Mouse (Mus musculus): ENCODE measurements around the gene Cyb5rl. TPM values are rescaled to one million over a fixed set of nuclear protein-coding genes. Genes with fewer than 3 reads are reported as not detected.

The Cyb5rl gene
- polyA plus RNA-seq, 1 experiment, result 4.8 TPM

GRCm38 (mm10) chr4:107135663-107136062 lies 68.9 kb downstream of the Cyb5rl start:
- Histone ChIP-seq H3K4me1 (ENCODE audit: control insufficient read depth, insufficient read depth, low read length) (no peaks in the 10 kb centered on the region), H3K36me3 (ENCODE audit: control insufficient read depth, insufficient read depth, low read length, poor library complexity, severe bottlenecking) (no peaks in the 10 kb centered on the region), H3K4me3 (ENCODE audit: low read depth, low read length) (no peak overlapping the region), H3K9ac (ENCODE audit: low read depth, poor library complexity, severe bottlenecking) (no peak overlapping the region), H3K9me3 (replicated peaks; ENCODE audit: control insufficient read depth, insufficient read depth, low read length, poor library complexity, severe bottlenecking) (no peaks in the 10 kb centered on the region), H3K27me3 (ENCODE audit: control insufficient read depth, insufficient read depth, low read length, poor library complexity, severe bottlenecking) (no peaks in the 10 kb centered on the region), H3K27ac (ENCODE audit: insufficient read depth, low read length) (no peak overlapping the region)
- no peak for TF ChIP-seq POLR2A (IDR thresholded peaks at IDR 0.05; ENCODE audit: insufficient read depth, low read length)
- TF ChIP-seq CTCF (IDR thresholded peaks at IDR 0.05; ENCODE audit: low read depth, low read length), result no peak
- no peak for TF ChIP-seq EP300 (IDR thresholded peaks at IDR 0.05; ENCODE audit: insufficient read depth, low read depth, low read length)

DNA sequence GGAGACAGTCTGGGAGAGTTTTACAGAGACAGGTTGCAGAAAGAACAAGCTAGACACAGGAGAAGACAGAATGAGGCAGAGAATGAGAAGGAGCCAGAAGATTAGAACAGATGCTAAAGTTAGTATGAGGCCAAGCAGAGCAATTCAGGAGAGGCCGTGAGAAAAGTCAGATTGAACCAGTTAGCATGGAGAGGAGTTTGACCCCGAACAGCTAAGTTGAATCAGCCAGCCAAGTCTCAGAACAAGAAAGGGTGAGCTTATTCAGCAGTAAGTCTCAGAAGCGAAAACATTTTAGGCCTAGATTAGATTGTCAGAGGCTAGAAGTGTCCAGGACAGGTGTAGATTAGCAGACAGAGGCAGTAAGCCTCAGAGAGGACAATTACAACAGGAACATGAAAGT lies 69.7 kb downstream of the Cyb5rl start:
- TF ChIP-seq CTCF (IDR thresholded peaks at IDR 0.05; ENCODE audit: low read depth, low read length) (no peak), EP300 (IDR thresholded peaks at IDR 0.05; ENCODE audit: insufficient read depth, low read depth, low read length) (no peak), POLR2A (IDR thresholded peaks at IDR 0.05; ENCODE audit: insufficient read depth, low read length) (no peak)
- Histone ChIP-seq H3K4me1 (ENCODE audit: control insufficient read depth, insufficient read depth, low read length) (no peaks in the 10 kb centered on the region), H3K9ac (ENCODE audit: low read depth, poor library complexity, severe bottlenecking) (no peak overlapping the region), H3K27ac (ENCODE audit: insufficient read depth, low read length) (no peak overlapping the region), H3K9me3 (replicated peaks; ENCODE audit: control insufficient read depth, insufficient read depth, low read length, poor library complexity, severe bottlenecking) (no peaks in the 10 kb centered on the region), H3K27me3 (ENCODE audit: control insufficient read depth, insufficient read depth, low read length, poor library complexity, severe bottlenecking) (no peaks in the 10 kb centered on the region), H3K4me3 (ENCODE audit: low read depth, low read length) (no peak overlapping the region), H3K36me3 (ENCODE audit: control insufficient read depth, insufficient read depth, low read length, poor library complexity, severe bottlenecking) (no peaks in the 10 kb centered on the region)

Other genes with a start within 250 kb of the Cyb5rl start
- 245 and 248 TPM in 2 replicates for gene Ssbp3, start 156.3 kb upstream of the Cyb5rl start, polyA plus RNA-seq (2011; ENCODE audit: insufficient read depth, insufficient read length, low read depth, missing spikeins)
- 59.2 and 63.7 TPM in 2 replicates for gene Mrpl37, start 120 bp upstream of the Cyb5rl start, polyA plus RNA-seq (2011; ENCODE audit: insufficient read depth, insufficient read length, low read depth, missing spikeins)
- gene Cdcp2, start 29.9 kb downstream of the Cyb5rl start, polyA plus RNA-seq (2011; ENCODE audit: insufficient read depth, insufficient read length, low read depth, missing spikeins), result not detected in 2 replicates
- 146 and 149 TPM in 2 replicates for gene Tmem59, start 111.4 kb downstream of the Cyb5rl start, polyA plus RNA-seq (2011; ENCODE audit: insufficient read depth, insufficient read length, low read depth, missing spikeins)
- 15.7 and 38.3 TPM in 2 replicates for gene Tceanc2, start 112.1 kb downstream of the Cyb5rl start, polyA plus RNA-seq (2011; ENCODE audit: insufficient read depth, insufficient read length, low read depth, missing spikeins)
- not detected in 2 replicates for gene Ldlrad1, start 142.2 kb downstream of the Cyb5rl start, polyA plus RNA-seq (2011; ENCODE audit: insufficient read depth, insufficient read length, low read depth, missing spikeins)
- gene Lrrc42, start 186.5 kb downstream of the Cyb5rl start, polyA plus RNA-seq (2011; ENCODE audit: insufficient read depth, insufficient read length, low read depth, missing spikeins), result 65.2 and 75.4 TPM in 2 replicates
- gene Hspb11, start 186.6 kb downstream of the Cyb5rl start, polyA plus RNA-seq (2011; ENCODE audit: insufficient read depth, insufficient read length, low read depth, missing spikeins), result 49.0 and 53.9 TPM in 2 replicates
- not detected in 2 replicates for gene Dio1, start 240.2 kb downstream of the Cyb5rl start, polyA plus RNA-seq (2011; ENCODE audit: insufficient read depth, insufficient read length, low read depth, missing spikeins)
- gene Yipf1, start 247.4 kb downstream of the Cyb5rl start, polyA plus RNA-seq (2011; ENCODE audit: insufficient read depth, insufficient read length, low read depth, missing spikeins), result 24.5 and 26.6 TPM in 2 replicates